Mouse (Mus musculus) limb, embryonic 11.5 days (tissue): ENCODE measurements around the gene Ank. TPM values are rescaled to one million over a fixed set of nuclear protein-coding genes. Genes with fewer than 3 reads are reported as not detected.

Experiments
- ATAC-seq: fragments of 200-750 bp; cut with Nextera tagmentation; 2 replicates; pipeline ENCODE4 v1.8.0; 2017; ENCODE audit warnings: low read depth; ENCODE audit not compliant: insufficient number of reproducible peaks, low FRiP score, low TSS enrichment
- DNase-seq: peaks from one replicate; pipeline ENCODE4 v3.0.0-alpha.2; 2015; ENCODE audit warnings: low spot score
- H3K27ac ChIP-seq: fragments of 300-500 bp; sonication (generic); replicated peaks from 2 replicates; pipeline ENCODE4 v1.5.1; 2014; ENCODE audit warnings: low read depth, mild to moderate bottlenecking, low read length
- H3K27me3 ChIP-seq: fragments of 300-500 bp; sonication (generic); 2 replicates; pipeline ENCODE4 v1.6.1; 2014; ENCODE audit warnings: mild to moderate bottlenecking, low read length, mixed read lengths; ENCODE audit not compliant: control insufficient read depth, insufficient read depth
- H3K36me3 ChIP-seq: fragments of 300-500 bp; sonication (generic); 2 replicates; pipeline ENCODE4 v1.6.1; 2014; ENCODE audit warnings: mild to moderate bottlenecking, low read length, moderate library complexity, mixed read lengths; ENCODE audit not compliant: control insufficient read depth, insufficient read depth
- H3K4me1 ChIP-seq: fragments of 300-500 bp; sonication (generic); 2 replicates; pipeline ENCODE4 v1.6.1; 2014; ENCODE audit warnings: low read length, mixed read lengths; ENCODE audit not compliant: control insufficient read depth, insufficient read depth
- H3K4me2 ChIP-seq: fragments of 300-500 bp; sonication (generic); 2 replicates; pipeline ENCODE4 v1.6.1; 2014; ENCODE audit warnings: low read depth, mild to moderate bottlenecking, moderate library complexity; ENCODE audit not compliant: severe bottlenecking
- H3K4me3 ChIP-seq: fragments of 300-500 bp; sonication (generic); 2 replicates; pipeline ENCODE4 v1.5.1; 2014; ENCODE audit warnings: low read depth, low read length
- H3K9ac ChIP-seq: fragments of 300-500 bp; sonication (generic); 2 replicates; pipeline ENCODE4 v1.6.1; 2014; ENCODE audit warnings: mild to moderate bottlenecking, low read length
- H3K9me3 ChIP-seq: fragments of 300-500 bp; sonication (generic); 2 replicates; pipeline ENCODE4 v1.6.1; 2016; ENCODE audit warnings: low read length; ENCODE audit not compliant: control insufficient read depth
- WGBS: fragments of 180-500 bp; shearing (Covaris S2); extraction: QIAGEN DNeasy Blood & Tissue Kit; methylation state at CpG from one replicate; pipeline ENCODE4 v1.1.7; 2014; 5-methylcytosine and 5-hydroxymethylcytosine counted together
- polyA plus RNA-seq: library from polyadenylated mRNA; unstranded; fragments of >200 nt; fragmentation: Nextera tagmentation; extraction: Ambion mirVana; gene quantifications from 2 replicates; pipeline ENCODE4 v1.2.1, GENCODE M21; 2014

Gene Ank
- polyA plus RNA-seq, 1 experiment from 2014 or later = 2.9 TPM

DNA sequence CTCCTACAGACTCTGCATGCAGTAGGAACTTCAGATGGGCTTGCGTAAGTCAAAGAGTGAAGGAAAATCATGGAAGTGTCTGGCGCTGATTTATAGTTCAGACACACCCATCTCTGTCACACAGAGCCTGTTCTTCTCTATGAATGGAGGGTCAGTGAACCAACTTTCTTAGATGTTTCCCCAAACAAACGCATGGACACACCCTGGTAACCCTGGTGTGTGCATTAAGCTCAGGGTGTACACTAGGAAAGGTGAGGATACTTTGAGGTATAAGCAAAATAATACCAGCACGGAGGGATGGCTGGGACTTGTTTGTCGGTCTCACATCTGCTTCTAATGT, 19.8 kb downstream of the Ank start:
- DNase-seq = no peak
- Histone ChIP-seq H3K4me1 (peaks cover 20% of the 10 kb centered on the region), H3K27ac (no peak overlapping the region)

DNA sequence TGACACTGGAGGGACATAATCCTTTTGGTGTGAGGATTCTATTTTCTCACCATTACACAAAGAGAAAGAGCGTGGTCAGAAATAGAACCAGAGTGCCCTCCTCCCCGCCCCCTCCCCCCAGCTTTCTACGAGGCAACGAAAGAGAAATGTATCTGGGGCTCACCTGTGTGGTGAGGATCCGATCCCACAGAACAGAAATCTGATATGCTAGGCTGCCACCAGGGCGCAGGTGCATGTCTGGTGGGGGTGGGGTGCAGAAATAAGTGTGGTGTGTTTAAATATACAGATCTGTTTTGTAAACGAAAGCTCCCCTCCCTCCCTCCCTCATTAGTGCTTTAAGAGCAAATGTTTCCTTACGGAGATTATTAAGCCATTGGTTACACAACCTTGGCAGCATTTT, 20.6 kb downstream of the Ank start:
- no peak overlapping the region for H3K27ac ChIP-seq
- DNase-seq (no peak), ATAC-seq (no peak)
- H3K4me3 ChIP-seq = no peak overlapping the region
- peaks cover 20% of the 10 kb centered on the region for H3K4me1 ChIP-seq
- no peaks in the 10 kb centered on the region for H3K27me3 ChIP-seq
- WGBS = 59% methylated on average over 8 of the region's 8 CpGs
- no peak overlapping the region for H3K4me2 ChIP-seq
- H3K36me3 ChIP-seq = no peaks in the 10 kb centered on the region
- H3K9me3 ChIP-seq = no peaks in the 10 kb centered on the region
- H3K9ac ChIP-seq = no peak overlapping the region

More for the DNA sequence above, 19.8 kb downstream of the Ank start:
- Histone ChIP-seq H3K36me3 (no peaks in the 10 kb centered on the region), H3K27me3 (no peaks in the 10 kb centered on the region), H3K4me3 (no peak overlapping the region), H3K9ac (no peak overlapping the region; the same call in 1 of the 2 replicates), H3K4me2 (no peak overlapping the region), H3K9me3 (no peaks in the 10 kb centered on the region)
- no peak for ATAC-seq
- 55% methylated on average over 5 of the region's 5 CpGs for WGBS

DNA sequence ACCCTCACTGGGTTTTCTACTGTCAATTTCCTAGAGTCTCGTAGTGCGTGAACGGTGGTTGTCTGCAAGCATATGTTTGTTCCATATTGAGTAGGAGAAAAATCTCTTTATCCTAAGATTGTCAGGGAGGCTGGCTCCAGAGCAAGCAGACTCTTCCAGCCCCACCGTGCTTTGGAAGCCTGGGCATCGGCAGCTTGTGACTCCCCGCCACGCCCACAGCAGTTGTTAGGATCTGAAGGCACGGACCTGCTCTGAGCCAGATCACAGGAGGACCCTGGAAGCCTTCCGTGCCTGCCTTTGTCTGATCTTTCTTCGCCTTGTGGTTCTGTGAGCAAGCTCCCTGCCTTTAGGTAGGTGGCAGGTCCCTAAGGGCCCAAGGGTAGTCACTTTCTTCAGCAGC, 21.6 kb downstream of the Ank start:
- Histone ChIP-seq H3K9me3 (no peaks in the 10 kb centered on the region), H3K4me3 (no peak overlapping the region), H3K27me3 (no peaks in the 10 kb centered on the region), H3K36me3 (no peaks in the 10 kb centered on the region), H3K4me1 (peaks cover 20% of the 10 kb centered on the region), H3K9ac (no peak overlapping the region), H3K27ac (no peak overlapping the region), H3K4me2 (no peak overlapping the region)
- ATAC-seq (no peak), DNase-seq (no peak)
- WGBS = 45% methylated on average over 10 of the region's 10 CpGs

DNA sequence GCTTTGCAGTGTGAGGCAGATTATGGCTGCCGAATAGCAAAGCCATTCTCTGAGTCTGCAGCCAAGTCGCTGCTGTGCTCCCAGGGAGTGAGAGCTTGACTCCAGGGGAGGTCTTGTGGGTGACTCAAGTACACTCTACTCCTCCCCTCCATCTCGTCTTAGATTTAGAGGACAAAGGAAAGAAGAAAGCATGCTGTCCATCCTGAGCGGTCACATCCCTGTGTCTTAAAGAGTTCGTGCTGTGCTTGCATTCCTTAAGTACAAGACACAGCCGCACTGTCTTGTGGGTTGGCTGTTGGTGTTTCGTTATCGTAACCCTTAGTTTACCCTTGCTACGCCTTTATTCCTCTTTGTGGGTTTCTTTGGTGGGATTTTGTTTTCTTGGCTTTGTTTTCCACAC, 24.2 kb downstream of the Ank start:
- H3K4me3 ChIP-seq = no peak overlapping the region
- H3K4me2 ChIP-seq = no peak overlapping the region
- peaks cover 14% of the 10 kb centered on the region for H3K4me1 ChIP-seq
- no peak overlapping the region for H3K27ac ChIP-seq
- H3K9me3 ChIP-seq = no peaks in the 10 kb centered on the region
- H3K27me3 ChIP-seq = no peaks in the 10 kb centered on the region
- ATAC-seq (no peak), DNase-seq (no peak)
- 81% methylated on average over 9 of the region's 9 CpGs for WGBS
- no peaks in the 10 kb centered on the region for H3K36me3 ChIP-seq
- H3K9ac ChIP-seq = no peak overlapping the region

DNA sequence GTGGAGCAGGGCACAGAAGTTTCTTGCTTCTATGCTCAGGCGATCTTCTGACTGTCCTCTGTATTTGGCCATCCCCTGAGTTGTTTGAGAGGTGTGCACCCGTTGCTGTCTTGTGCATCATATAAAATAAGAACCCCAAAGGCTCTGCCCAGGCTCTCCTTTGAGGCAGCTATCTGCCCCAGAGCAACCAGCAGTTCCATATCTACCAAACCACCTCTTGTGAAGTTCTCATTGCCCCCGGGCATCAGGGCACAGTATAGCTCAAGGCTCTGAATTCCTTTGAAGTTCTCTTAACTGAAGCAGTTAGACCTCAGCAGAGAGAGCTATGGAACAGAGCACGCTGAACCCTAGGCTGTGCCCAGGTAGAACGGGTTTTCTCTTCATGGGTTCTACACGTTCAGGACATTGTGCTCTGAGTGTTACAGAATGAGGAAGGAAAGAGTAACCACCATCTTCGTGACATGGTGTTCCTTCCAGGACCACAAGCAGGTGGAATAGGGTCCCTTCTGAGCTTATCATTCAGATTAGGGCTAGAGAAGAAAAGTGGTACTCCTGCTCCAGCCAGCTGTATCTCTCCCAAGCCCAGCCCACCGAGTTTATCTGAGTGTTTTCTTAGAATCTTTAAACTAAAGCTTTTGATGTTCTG, 25.1 kb downstream of the Ank start:
- Histone ChIP-seq H3K4me2 (no peak overlapping the region), H3K27ac (no peak overlapping the region), H3K9ac (no peak overlapping the region), H3K9me3 (no peaks in the 10 kb centered on the region), H3K36me3 (no peaks in the 10 kb centered on the region), H3K4me3 (no peak overlapping the region), H3K27me3 (no peaks in the 10 kb centered on the region), H3K4me1 (peaks cover 6% of the 10 kb centered on the region)
- WGBS = 85% methylated on average over 8 of the region's 8 CpGs
- ATAC-seq (no peak), DNase-seq (no peak)

DNA sequence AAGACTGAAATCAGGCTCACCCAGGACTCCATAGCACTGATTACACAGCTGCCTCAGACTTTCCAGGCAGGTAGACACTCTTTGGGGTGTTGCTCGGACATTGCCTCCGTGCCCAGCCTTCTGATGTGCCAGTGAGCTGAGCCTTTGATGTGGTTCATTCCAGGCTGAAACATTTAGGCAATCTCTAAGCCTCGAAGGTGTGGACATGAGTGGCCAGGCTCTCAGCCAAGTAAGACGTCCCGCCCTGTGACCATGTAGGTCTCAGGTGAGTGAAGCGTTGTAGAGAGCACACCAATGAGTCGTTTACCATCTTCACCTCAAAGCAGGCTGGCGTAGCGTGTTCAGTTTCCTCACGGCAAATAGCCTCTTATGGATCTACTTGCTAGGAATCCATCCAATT, 25.7 kb downstream of the Ank start:
- H3K27ac ChIP-seq = no peak overlapping the region
- 90% methylated on average over 10 of the region's 10 CpGs for WGBS
- H3K4me2 ChIP-seq = no peak overlapping the region
- DNase-seq = no peak
- H3K4me3 ChIP-seq = no peak overlapping the region
- H3K9me3 ChIP-seq = no peaks in the 10 kb centered on the region
- H3K9ac ChIP-seq = no peak overlapping the region
- H3K4me1 ChIP-seq = no peaks in the 10 kb centered on the region; the same call in 1 of the 2 replicates
- H3K27me3 ChIP-seq = no peaks in the 10 kb centered on the region
- no peak for ATAC-seq
- no peaks in the 10 kb centered on the region for H3K36me3 ChIP-seq

DNA sequence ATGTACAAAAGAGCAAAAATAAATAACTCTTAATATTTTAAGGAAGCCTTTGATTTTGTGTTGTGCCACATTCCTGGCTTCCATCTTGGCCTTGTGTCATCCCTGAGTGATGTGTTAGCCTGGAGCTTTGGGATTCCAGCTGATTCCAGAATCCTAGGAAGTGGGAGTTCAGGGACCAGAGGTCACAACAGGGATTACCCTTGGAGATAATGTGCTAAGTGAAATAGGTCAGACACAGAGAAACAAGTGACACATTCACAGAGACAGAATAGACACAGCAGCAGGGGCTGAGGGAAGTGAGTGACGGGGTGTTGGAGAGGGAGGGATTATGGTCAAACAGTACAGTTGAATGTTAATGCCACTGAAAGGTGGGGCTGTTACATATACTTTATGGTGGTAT, 26.3 kb downstream of the Ank start:
- H3K36me3 ChIP-seq = no peaks in the 10 kb centered on the region
- no peaks in the 10 kb centered on the region for H3K27me3 ChIP-seq
- no peaks in the 10 kb centered on the region for H3K4me1 ChIP-seq
- ATAC-seq (no peak), DNase-seq (no peak)
- no peak overlapping the region for H3K4me2 ChIP-seq
- no peak overlapping the region for H3K4me3 ChIP-seq
- no peak overlapping the region for H3K9ac ChIP-seq
- no peaks in the 10 kb centered on the region for H3K9me3 ChIP-seq
- no peak overlapping the region for H3K27ac ChIP-seq
- 73% methylated on average over 1 of the region's 1 CpGs for WGBS

DNA sequence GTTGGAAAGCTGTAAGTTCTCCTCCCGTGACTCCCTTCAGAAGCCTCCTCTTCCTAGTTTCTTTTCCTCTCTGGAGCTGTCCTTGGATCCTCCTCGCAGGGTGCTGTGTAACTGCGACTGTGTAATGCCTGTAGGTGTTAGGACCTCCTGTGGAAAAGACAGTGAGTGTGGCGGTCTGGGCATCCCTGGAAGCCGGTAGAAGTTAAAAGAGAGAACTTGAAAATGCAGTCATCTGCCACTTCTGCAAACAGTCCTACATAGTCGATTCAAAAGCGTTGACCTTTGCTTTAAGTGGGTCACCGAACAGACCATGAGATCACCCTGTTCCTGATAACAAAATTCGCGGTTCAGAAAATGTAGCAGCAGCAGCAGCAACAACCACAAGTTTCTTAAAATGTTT, 27.0 kb downstream of the Ank start:
- DNase-seq (no peak), ATAC-seq (no peak)

DNA sequence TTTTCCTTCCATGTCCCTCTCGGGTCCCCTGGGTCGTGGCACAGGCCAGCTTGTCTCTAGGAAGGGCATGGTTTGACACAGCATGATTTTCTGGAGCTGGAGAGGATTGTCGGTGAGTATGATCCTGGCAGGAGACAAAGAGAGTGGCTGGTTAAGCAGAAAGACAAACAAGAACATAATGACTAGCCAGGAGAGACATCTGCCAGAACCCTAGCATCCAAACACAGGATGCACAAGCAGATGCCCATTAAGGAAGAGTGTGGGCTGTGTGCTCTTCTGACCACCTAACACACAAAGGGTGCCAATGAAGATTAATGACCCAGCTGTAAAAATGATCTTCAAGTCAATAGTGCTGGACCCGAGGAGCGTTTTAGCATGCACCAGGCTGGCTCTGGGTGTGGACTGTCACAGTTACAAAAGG, 29.5 kb downstream of the Ank start:
- no peak overlapping the region for H3K27ac ChIP-seq
- H3K9me3 ChIP-seq = no peaks in the 10 kb centered on the region
- WGBS = 61% methylated on average over 5 of the region's 5 CpGs
- no peak for ATAC-seq
- no peaks in the 10 kb centered on the region for H3K4me1 ChIP-seq
- no peak overlapping the region for H3K4me3 ChIP-seq
- H3K36me3 ChIP-seq = no peaks in the 10 kb centered on the region
- no peak overlapping the region for H3K9ac ChIP-seq
- H3K27me3 ChIP-seq = no peaks in the 10 kb centered on the region
- H3K4me2 ChIP-seq = no peak overlapping the region
- no peak for DNase-seq

More for the DNA sequence above, 27.0 kb downstream of the Ank start:
- Histone ChIP-seq H3K36me3 (no peaks in the 10 kb centered on the region), H3K9ac (no peak overlapping the region), H3K4me1 (no peaks in the 10 kb centered on the region), H3K4me3 (no peak overlapping the region), H3K4me2 (no peak overlapping the region), H3K27me3 (no peaks in the 10 kb centered on the region), H3K9me3 (no peaks in the 10 kb centered on the region), H3K27ac (no peak overlapping the region)
- WGBS = 69% methylated on average over 10 of the region's 10 CpGs
